Mouse (Mus musculus) testis, postnatal 14 days (tissue): ENCODE measurements around the gene Nt5c3b.

Experiments
- DNase-seq: peaks from one replicate; pipeline ENCODE4 v3.0.0; 2021; ENCODE audit warnings: low spot score

Gene Nt5c3b

GRCm38 (mm10) chr11:100428612-100429199 lies 12.9 kb downstream of the Nt5c3b start:
- peak; percentile 88 for DNase-seq

GRCm38 (mm10) chr11:100426820-100427219 lies 14.8 kb downstream of the Nt5c3b start:
- peak; percentile 53 for DNase-seq

- peak; percentile 83 for DNase-seq
Observed at GRCm38 (mm10) chr11:100425851-100426250, 15.8 kb downstream of the Nt5c3b start.

GRCm38 (mm10) chr11:100423836-100424235 lies 17.8 kb downstream of the Nt5c3b start:
- no peak for DNase-seq

- DNase-seq = no peak
Observed at GRCm38 (mm10) chr11:100421537-100421936, 20.1 kb downstream of the Nt5c3b start.

GRCm38 (mm10) chr11:100414914-100415822 lies 26.4 kb downstream of the Nt5c3b start, which contains the start of gene Fkbp10:
Fkbp10 (plus strand) TSS chr11:100415697.
- peak; percentile 63 for DNase-seq

GRCm38 (mm10) chr11:100414021-100414913 lies 27.3 kb downstream of the Nt5c3b start, which contains the start of gene P3h4:
P3h4 (minus strand) TSS chr11:100414836.
- DNase-seq = peak; percentile 83

GRCm38 (mm10) chr11:100413541-100413940 lies 28.1 kb downstream of the Nt5c3b start:
- no peak for DNase-seq

GRCm38 (mm10) chr11:100411736-100412135 lies 29.9 kb downstream of the Nt5c3b start:
- DNase-seq = no peak

GRCm38 (mm10) chr11:100409686-100410085 lies 31.9 kb downstream of the Nt5c3b start:
- no peak for DNase-seq

- DNase-seq = peak; percentile 63
Observed at GRCm38 (mm10) chr11:100408835-100409462, 32.7 kb downstream of the Nt5c3b start.

- DNase-seq = no peak
Observed at GRCm38 (mm10) chr11:100408076-100408834, 33.4 kb downstream of the Nt5c3b start.

- DNase-seq = no peak
Observed at GRCm38 (mm10) chr11:100406995-100407705, 34.5 kb downstream of the Nt5c3b start.

- DNase-seq = no peak
Observed at GRCm38 (mm10) chr11:100406273-100406672, 35.3 kb downstream of the Nt5c3b start.

- DNase-seq = no peak
Observed at GRCm38 (mm10) chr11:100404456-100405074, 37.0 kb downstream of the Nt5c3b start.

GRCm38 (mm10) chr11:100403445-100404134 lies 38.0 kb downstream of the Nt5c3b start:
- no peak for DNase-seq

- no peak for DNase-seq
Observed at GRCm38 (mm10) chr11:100402682-100403081, 38.9 kb downstream of the Nt5c3b start.

GRCm38 (mm10) chr11:100402240-100402639 lies 39.4 kb downstream of the Nt5c3b start:
- no peak for DNase-seq

- no peak for DNase-seq
Observed at GRCm38 (mm10) chr11:100400842-100401241, 40.8 kb downstream of the Nt5c3b start.
